Mouse (Mus musculus) telencephalon, adult 2 months (tissue): Measurements from ENCODE around the gene Cgref1.

Source experiments
- DNase-seq: peaks from one replicate; pipeline ENCODE4 v3.0.0-alpha.2; 2011; ENCODE audit warnings: low read depth, low spot score

Gene Cgref1

GRCm38 (mm10) chr5:30950451-30950850 is 5.1 kb upstream of the Cgref1 start:
- no peak for DNase-seq

GRCm38 (mm10) chr5:30949654-30950326 is 4.4 kb upstream of the Cgref1 start:
- DNase-seq: peak; percentile 86

GRCm38 (mm10) chr5:30948620-30949019 is 3.2 kb upstream of the Cgref1 start:
- no peak for DNase-seq

- no peak for DNase-seq
Measured at GRCm38 (mm10) chr5:30944344-30944743, 1.0 kb downstream of the Cgref1 start.

GRCm38 (mm10) chr5:30943004-30943403 is 2.4 kb downstream of the Cgref1 start:
- no peak for DNase-seq

- DNase-seq: no peak
Measured at GRCm38 (mm10) chr5:30934725-30935461, 10.5 kb downstream of the Cgref1 start.

- DNase-seq: no peak
Measured at GRCm38 (mm10) chr5:30933705-30934104, 11.7 kb downstream of the Cgref1 start.

- DNase-seq: no peak
Measured at GRCm38 (mm10) chr5:30931378-30931777, 14.0 kb downstream of the Cgref1 start.

- no peak for DNase-seq
Measured at GRCm38 (mm10) chr5:30930846-30931245, 14.5 kb downstream of the Cgref1 start.

GRCm38 (mm10) chr5:30930121-30930520 is 15.3 kb downstream of the Cgref1 start:
- peak; percentile 49 for DNase-seq

- DNase-seq: peak; percentile 54
Measured at GRCm38 (mm10) chr5:30927945-30928529, 17.4 kb downstream of the Cgref1 start.

- no peak for DNase-seq
Measured at GRCm38 (mm10) chr5:30926073-30926472, 19.3 kb downstream of the Cgref1 start.

GRCm38 (mm10) chr5:30925217-30925616 is 20.2 kb downstream of the Cgref1 start:
- DNase-seq: no peak

GRCm38 (mm10) chr5:30924614-30925013 is 20.8 kb downstream of the Cgref1 start:
- no peak for DNase-seq

GRCm38 (mm10) chr5:30923119-30923518 is 22.3 kb downstream of the Cgref1 start:
- no peak for DNase-seq

- no peak for DNase-seq
Measured at GRCm38 (mm10) chr5:30922581-30923041, 22.8 kb downstream of the Cgref1 start.

GRCm38 (mm10) chr5:30921256-30922033 is 23.9 kb downstream of the Cgref1 start, which contains the start of gene Khk:
Gene Khk (plus strand): TSS chr5:30921431.
- peak; percentile 71 for DNase-seq

GRCm38 (mm10) chr5:30920621-30921020 is 24.8 kb downstream of the Cgref1 start:
- DNase-seq: no peak

GRCm38 (mm10) chr5:30919831-30920614 is 25.4 kb downstream of the Cgref1 start:
- DNase-seq: no peak

- DNase-seq: no peak
Measured at GRCm38 (mm10) chr5:30918691-30919090, 26.7 kb downstream of the Cgref1 start.
